Mouse (Mus musculus) liver, embryonic 15.5 days (tissue): Measurements from ENCODE around the gene Apol8. TPM values are rescaled to one million over a fixed set of nuclear protein-coding genes. Genes with fewer than 3 reads are reported as not detected.

Experiments
- ATAC-seq: fragments of 200-750 bp; cut with Nextera tagmentation; 2 replicates; pipeline ENCODE4 v1.8.0; 2017; ENCODE audit warnings: moderate number of reproducible peaks, mild to moderate bottlenecking, moderate library complexity; ENCODE audit not compliant: insufficient read depth
- H3K27ac ChIP-seq: fragments of 300-500 bp; sonication (generic); replicated peaks from 2 replicates; pipeline ENCODE4 v1.5.1; 2015; ENCODE audit warnings: mild to moderate bottlenecking, inconsistent platforms
- H3K27me3 ChIP-seq: fragments of 300-500 bp; sonication (generic); 2 replicates; pipeline ENCODE4 v1.6.1; 2015; ENCODE audit warnings: mild to moderate bottlenecking, inconsistent platforms
- H3K36me3 ChIP-seq: fragments of 300-500 bp; sonication (generic); replicated peaks from 2 replicates; pipeline ENCODE4 v1.6.1; 2015; ENCODE audit warnings: moderate library complexity, mild to moderate bottlenecking, inconsistent platforms
- H3K4me1 ChIP-seq: fragments of 300-500 bp; sonication (generic); replicated peaks from 2 replicates; pipeline ENCODE4 v1.6.1; 2015; ENCODE audit warnings: inconsistent platforms
- H3K4me2 ChIP-seq: fragments of 300-500 bp; sonication (generic); 2 replicates; pipeline ENCODE4 v1.6.1; 2015; ENCODE audit warnings: moderate library complexity, mild to moderate bottlenecking, inconsistent platforms
- H3K4me3 ChIP-seq: fragments of 300-500 bp; sonication (generic); replicated peaks from 2 replicates; pipeline ENCODE4 v1.5.1; 2015; ENCODE audit warnings: mild to moderate bottlenecking, inconsistent platforms
- H3K9ac ChIP-seq: fragments of 300-500 bp; sonication (generic); 2 replicates; pipeline ENCODE4 v1.6.1; 2015; ENCODE audit warnings: moderate library complexity, mild to moderate bottlenecking, inconsistent platforms
- H3K9me3 ChIP-seq: fragments of 300-500 bp; sonication (generic); replicated peaks from 2 replicates; pipeline ENCODE4 v1.6.1; 2016; ENCODE audit warnings: inconsistent platforms
- WGBS: fragments of 180-500 bp; shearing (Covaris S2); methylation state at CpG from one replicate; pipeline ENCODE4 v1.1.7; 2015; ENCODE audit warnings: mixed read lengths; ENCODE audit not compliant: insufficient replicate concordance; 5-methylcytosine and 5-hydroxymethylcytosine counted together
- polyA plus RNA-seq: library from polyadenylated mRNA; unstranded; fragments of >200 nt; fragmentation: Nextera tagmentation; extraction: Ambion mirVana; gene quantifications from 2 replicates; pipeline ENCODE4 v1.2.1, GENCODE M21; 2015

Gene Apol8
- polyA plus RNA-seq, 1 experiment from 2014 or later: 27.0 TPM

- no peak overlapping the region for H3K9ac ChIP-seq
- WGBS: 76% methylated on average over 13 of the region's 13 CpGs
- no peaks in the 10 kb centered on the region for H3K27me3 ChIP-seq
- no peak overlapping the region for H3K4me3 ChIP-seq
- H3K4me1 ChIP-seq: peaks cover 2% of the 10 kb centered on the region; the same call in 1 of the 2 replicates
- no peak overlapping the region for H3K27ac ChIP-seq
- no peak overlapping the region for H3K4me2 ChIP-seq
- peaks cover 100% of the 10 kb centered on the region for H3K36me3 ChIP-seq
- H3K9me3 ChIP-seq: no peaks in the 10 kb centered on the region
- no peak for ATAC-seq
Observed at GRCm38 (mm10) chr15:77764391-77765006, 7.7 kb upstream of the Apol8 start.

- Histone ChIP-seq H3K36me3 (peaks cover 98% of the 10 kb centered on the region), H3K9me3 (no peaks in the 10 kb centered on the region), H3K9ac (no peak overlapping the region), H3K27ac (no peak overlapping the region), H3K4me1 (peaks cover 2% of the 10 kb centered on the region; the same call in 1 of the 2 replicates), H3K4me2 (no peak overlapping the region), H3K27me3 (no peaks in the 10 kb centered on the region), H3K4me3 (no peak overlapping the region)
- ATAC-seq: no peak
- WGBS: 91% methylated on average over 11 of the region's 11 CpGs
Observed at GRCm38 (mm10) chr15:77763702-77764101, 6.9 kb upstream of the Apol8 start.

GRCm38 (mm10) chr15:77763050-77763449 is 6.2 kb upstream of the Apol8 start:
- ATAC-seq: no peak

GRCm38 (mm10) chr15:77761561-77762380 is 5.0 kb upstream of the Apol8 start:
- WGBS: 76% methylated on average over 22 of the region's 22 CpGs
- Histone ChIP-seq H3K4me3 (no peak overlapping the region), H3K27me3 (no peaks in the 10 kb centered on the region), H3K36me3 (peaks cover 79% of the 10 kb centered on the region), H3K9me3 (no peaks in the 10 kb centered on the region), H3K9ac (no peak overlapping the region), H3K4me2 (no peak overlapping the region), H3K4me1 (peaks cover 12% of the 10 kb centered on the region), H3K27ac (no peak overlapping the region)
- ATAC-seq: no peak

More at GRCm38 (mm10) chr15:77763050-77763449, 6.2 kb upstream of the Apol8 start:
- H3K9ac ChIP-seq: no peak overlapping the region
- no peak overlapping the region for H3K4me3 ChIP-seq
- no peaks in the 10 kb centered on the region for H3K27me3 ChIP-seq
- no peak overlapping the region for H3K27ac ChIP-seq
- peaks cover 92% of the 10 kb centered on the region for H3K36me3 ChIP-seq
- H3K4me1 ChIP-seq: peaks cover 2% of the 10 kb centered on the region; the same call in 1 of the 2 replicates
- no peaks in the 10 kb centered on the region for H3K9me3 ChIP-seq
- no peak overlapping the region for H3K4me2 ChIP-seq
- 88% methylated on average over 16 of the region's 16 CpGs for WGBS

- Histone ChIP-seq H3K4me3 (no peak overlapping the region), H3K9ac (no peak overlapping the region), H3K9me3 (no peaks in the 10 kb centered on the region), H3K27me3 (no peaks in the 10 kb centered on the region), H3K4me2 (no peak overlapping the region), H3K4me1 (peaks cover 19% of the 10 kb centered on the region), H3K36me3 (peaks cover 72% of the 10 kb centered on the region), H3K27ac (no peak overlapping the region)
- WGBS: 85% methylated on average over 7 of the region's 7 CpGs
- ATAC-seq: no peak
Observed at GRCm38 (mm10) chr15:77761083-77761482, 4.3 kb upstream of the Apol8 start.

GRCm38 (mm10) chr15:77760037-77760436 is 3.2 kb upstream of the Apol8 start:
- Histone ChIP-seq H3K36me3 (peaks cover 62% of the 10 kb centered on the region), H3K4me3 (no peak overlapping the region), H3K4me2 (no peak overlapping the region), H3K9me3 (no peaks in the 10 kb centered on the region), H3K27ac (no peak overlapping the region), H3K27me3 (no peaks in the 10 kb centered on the region), H3K4me1 (peaks cover 30% of the 10 kb centered on the region), H3K9ac (no peak overlapping the region)
- no peak for ATAC-seq
- 88% methylated on average over 16 of the region's 16 CpGs for WGBS

- Histone ChIP-seq H3K36me3 (peaks cover 48% of the 10 kb centered on the region), H3K4me1 (peaks cover 39% of the 10 kb centered on the region), H3K4me2 (no peak overlapping the region), H3K27ac (0 out of 2 replicates have a peak overlapping the region, but pooled peaks have one; percentile 19), H3K9ac (no peak overlapping the region; the same call in 1 of the 2 replicates), H3K9me3 (no peaks in the 10 kb centered on the region), H3K4me3 (no peak overlapping the region), H3K27me3 (no peaks in the 10 kb centered on the region)
- WGBS: 73% methylated on average over 4 of the region's 4 CpGs
- ATAC-seq: no peak
Observed at GRCm38 (mm10) chr15:77757586-77758226, 903 bp upstream of the Apol8 start.

GRCm38 (mm10) chr15:77756081-77756480 is 722 bp downstream of the Apol8 start:
- peak overlapping the region; percentile 63 for H3K9ac ChIP-seq
- H3K4me2 ChIP-seq: peak overlapping the region; percentile 78
- peak overlapping the region; percentile 94 for H3K27ac ChIP-seq
- peaks cover 48% of the 10 kb centered on the region for H3K36me3 ChIP-seq
- H3K4me1 ChIP-seq: peaks cover 53% of the 10 kb centered on the region
- WGBS: 51% methylated on average over 2 of the region's 2 CpGs
- H3K27me3 ChIP-seq: no peaks in the 10 kb centered on the region
- ATAC-seq: peak; percentile 17; the same call in 1 of the 2 replicates
- H3K4me3 ChIP-seq: peak overlapping the region; percentile 65
- H3K9me3 ChIP-seq: no peaks in the 10 kb centered on the region

GRCm38 (mm10) chr15:77755132-77755531 is 1.7 kb downstream of the Apol8 start:
- Histone ChIP-seq H3K9ac (peak overlapping the region; percentile 63), H3K4me3 (peak overlapping the region; percentile 65), H3K4me2 (peak overlapping the region; percentile 78), H3K9me3 (no peaks in the 10 kb centered on the region), H3K36me3 (peaks cover 48% of the 10 kb centered on the region), H3K27me3 (no peaks in the 10 kb centered on the region), H3K4me1 (peaks cover 55% of the 10 kb centered on the region), H3K27ac (peak overlapping the region; percentile 94)
- ATAC-seq: peak; percentile 99
- WGBS: 29% methylated on average over 2 of the region's 2 CpGs

- no peak for ATAC-seq
- peak overlapping the region; percentile 78 for H3K4me2 ChIP-seq
- peaks cover 72% of the 10 kb centered on the region for H3K4me1 ChIP-seq
- H3K9me3 ChIP-seq: no peaks in the 10 kb centered on the region; the same call in 1 of the 2 replicates
- H3K9ac ChIP-seq: peak overlapping the region; percentile 63; the same call in 1 of the 2 replicates
- H3K27me3 ChIP-seq: 0 out of 2 replicates have a peak, but pooled peaks cover 6% of the 10 kb centered on the region
- 65% methylated on average over 11 of the region's 11 CpGs for WGBS
- peak overlapping the region; percentile 94 for H3K27ac ChIP-seq
- H3K36me3 ChIP-seq: peaks cover 62% of the 10 kb centered on the region
- peak overlapping the region; percentile 65 for H3K4me3 ChIP-seq
Observed at GRCm38 (mm10) chr15:77752443-77752842, 4.4 kb downstream of the Apol8 start.

- Histone ChIP-seq H3K36me3 (peaks cover 82% of the 10 kb centered on the region), H3K4me2 (no peak overlapping the region), H3K27me3 (0 out of 2 replicates have a peak, but pooled peaks cover 6% of the 10 kb centered on the region), H3K9me3 (no peaks in the 10 kb centered on the region; the same call in 1 of the 2 replicates), H3K4me1 (peaks cover 55% of the 10 kb centered on the region), H3K27ac (no peak overlapping the region), H3K9ac (no peak overlapping the region), H3K4me3 (no peak overlapping the region)
- WGBS: 26% methylated on average over 1 of the region's 1 CpGs
- no peak for ATAC-seq
Observed at GRCm38 (mm10) chr15:77750461-77750860, 6.3 kb downstream of the Apol8 start.
